Mouse (Mus musculus) liver, postnatal 0 days (tissue): ENCODE data around the gene Dop1b.

Source experiments
- CTCF ChIP-seq: sonication (generic); IDR thresholded peaks from 2 replicates; pipeline ENCODE4 v1.5.1; 2016; ENCODE audit warnings: antibody characterized with exemption, low read depth
- EP300 ChIP-seq: IDR thresholded peaks from 2 replicates; pipeline ENCODE4 v1.6.1; 2016; ENCODE audit warnings: antibody characterized with exemption, low read depth, mild to moderate bottlenecking

DNA sequence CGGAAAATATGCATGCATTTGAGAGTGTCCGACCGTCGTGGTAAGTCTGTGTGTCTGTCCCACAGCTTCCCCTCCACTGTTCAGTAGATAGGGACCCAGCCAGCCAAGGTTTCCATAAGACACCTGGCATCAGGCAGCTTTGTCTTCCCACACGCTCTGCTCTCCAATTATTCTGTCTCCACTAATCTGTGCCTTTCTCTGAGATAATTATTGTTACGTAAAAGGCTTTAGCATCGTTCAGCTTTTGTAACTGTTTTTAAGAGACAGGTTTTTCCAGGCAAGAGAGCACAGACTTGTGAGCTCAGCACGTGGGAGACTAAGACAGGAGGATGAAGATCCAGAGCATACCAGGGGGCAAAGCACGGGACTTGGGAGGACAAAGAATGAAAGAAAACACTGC, 32.5 kb upstream of the Dop1b start:
- TF ChIP-seq CTCF, result no peak
- TF ChIP-seq EP300, result no peak
